Mouse (Mus musculus): ENCODE measurements around the gene Ppp1r18. TPM values are rescaled to one million over a fixed set of nuclear protein-coding genes. Genes with fewer than 3 reads are reported as not detected.
A peak's percentile ranks its signal among the peaks of the same experiment; 100 is the strongest.

Ppp1r18 gene
- polyA plus RNA-seq, 1 experiment from 2014 or later = 19.1 TPM

DNA sequence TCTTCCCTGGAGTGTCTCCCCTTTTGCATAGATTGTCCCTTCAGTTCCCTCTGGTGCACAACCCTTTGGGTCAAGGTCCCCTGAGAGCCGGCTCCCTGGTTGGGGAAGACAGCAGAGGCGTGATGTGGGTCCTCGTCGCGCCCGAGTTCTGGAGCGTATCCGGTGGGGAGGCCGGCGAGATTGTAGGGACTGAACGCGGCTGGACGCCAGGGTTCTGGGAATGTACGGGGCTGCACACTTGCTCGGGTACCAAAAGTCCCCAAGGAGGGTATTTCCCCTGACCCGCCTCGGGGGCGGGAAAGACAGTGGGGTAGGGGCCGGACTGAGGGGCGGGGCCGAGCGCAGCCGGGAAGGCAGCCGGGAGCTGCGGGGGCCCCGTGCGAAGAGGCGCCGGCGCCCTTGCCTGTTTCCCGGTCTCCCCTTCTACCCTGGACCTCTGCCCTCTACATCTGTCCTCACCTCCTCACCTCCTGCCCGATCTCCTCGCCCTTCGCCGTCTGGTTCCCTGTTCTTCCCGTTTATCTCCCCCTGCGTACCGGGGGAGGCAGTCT lies 963 bp downstream of the Ppp1r18 start:
- H3K9ac ChIP-seq (ENCODE audit: low read depth, low read length) = peak overlapping the region; percentile 60
- H3K4me1 ChIP-seq (ENCODE audit: control insufficient read depth, insufficient read depth, low read length) = peaks cover 41% of the 10 kb centered on the region
- H3K27ac ChIP-seq (ENCODE audit: low read depth, low read length) = peak overlapping the region; percentile 91
- H3K27me3 ChIP-seq (ENCODE audit: control insufficient read depth, insufficient read depth, low read length) = no peaks in the 10 kb centered on the region
- H3K4me2 ChIP-seq (replicated peaks; ENCODE audit: low read depth, low read length) = peak overlapping the region; percentile 58
- peak; percentile 50 for ATAC-seq (ENCODE audit: low FRiP score, low TSS enrichment)
- H3K9me3 ChIP-seq (ENCODE audit: control insufficient read depth, low read length) = no peaks in the 10 kb centered on the region
- H3K4me3 ChIP-seq (ENCODE audit: low read length) = peak overlapping the region; percentile 54
- H3K36me3 ChIP-seq (ENCODE audit: control insufficient read depth, insufficient read depth, low read length) = 0 out of 2 replicates have a peak, but pooled peaks cover 3% of the 10 kb centered on the region
- under 1% methylated on average over 35 of the region's 38 CpGs for WGBS

DNA sequence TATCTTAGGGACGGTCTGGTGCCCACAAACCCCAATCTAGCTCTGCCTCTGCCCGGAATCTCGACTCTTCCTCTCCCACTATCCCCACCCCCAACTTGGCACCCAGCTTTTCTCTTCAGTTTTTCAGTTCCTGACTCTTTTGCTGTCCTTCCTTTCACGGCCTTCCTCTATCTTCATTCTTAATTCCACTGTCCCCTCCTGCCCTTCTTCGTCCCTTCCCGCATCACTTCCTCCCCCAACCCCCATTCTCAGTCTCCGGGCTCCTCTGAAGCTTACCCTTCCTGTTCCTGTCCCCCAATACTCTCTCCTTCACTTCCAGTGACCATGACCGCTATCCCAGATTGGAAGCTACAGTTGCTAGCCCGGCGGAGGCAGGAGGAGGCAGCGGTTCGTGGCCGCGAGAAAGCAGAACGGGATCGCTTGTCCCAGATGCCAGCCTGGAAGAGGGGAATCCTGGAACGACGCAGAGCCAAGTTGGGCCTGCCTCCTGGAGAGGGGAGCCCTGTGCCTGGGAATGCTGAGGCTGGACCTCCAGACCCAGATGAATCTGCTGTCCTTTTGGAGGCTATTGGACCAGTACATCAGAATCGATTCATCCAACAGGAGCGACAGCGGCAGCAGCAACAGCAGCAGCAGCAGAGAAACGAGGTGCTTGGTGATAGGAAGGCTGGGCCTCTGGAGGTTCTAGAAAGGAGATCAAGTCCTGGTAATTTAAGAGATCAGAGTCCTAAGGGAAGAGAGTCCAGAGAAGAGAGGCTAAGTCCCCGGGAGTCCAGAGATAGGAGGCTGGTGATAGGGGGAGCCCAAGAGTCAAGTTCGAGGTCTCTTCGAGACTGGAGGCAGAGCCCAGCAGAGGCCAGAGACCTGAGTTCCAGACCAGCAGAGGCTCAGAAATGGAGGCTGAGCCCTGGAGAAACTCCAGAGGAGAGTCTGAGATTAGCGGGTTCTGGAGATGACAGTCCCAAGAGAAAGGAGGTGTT lies 1.8 kb downstream of the Ppp1r18 start:
- H3K9me3 ChIP-seq (ENCODE audit: control insufficient read depth, low read length) = no peaks in the 10 kb centered on the region
- H3K27me3 ChIP-seq (ENCODE audit: control insufficient read depth, insufficient read depth, low read length) = no peaks in the 10 kb centered on the region
- H3K4me1 ChIP-seq (ENCODE audit: control insufficient read depth, insufficient read depth, low read length) = peaks cover 41% of the 10 kb centered on the region
- ATAC-seq (ENCODE audit: low FRiP score, low TSS enrichment) = no peak
- WGBS = 11% methylated on average over 26 of the region's 26 CpGs
- peak overlapping the region; percentile 54 for H3K4me3 ChIP-seq (ENCODE audit: low read length)
- peak overlapping the region; percentile 91 for H3K27ac ChIP-seq (ENCODE audit: low read depth, low read length)
- H3K9ac ChIP-seq (ENCODE audit: low read depth, low read length) = peak overlapping the region; percentile 60
- peak overlapping the region; percentile 58 for H3K4me2 ChIP-seq (replicated peaks; ENCODE audit: low read depth, low read length)
- 0 out of 2 replicates have a peak, but pooled peaks cover 3% of the 10 kb centered on the region for H3K36me3 ChIP-seq (ENCODE audit: control insufficient read depth, insufficient read depth, low read length)

DNA sequence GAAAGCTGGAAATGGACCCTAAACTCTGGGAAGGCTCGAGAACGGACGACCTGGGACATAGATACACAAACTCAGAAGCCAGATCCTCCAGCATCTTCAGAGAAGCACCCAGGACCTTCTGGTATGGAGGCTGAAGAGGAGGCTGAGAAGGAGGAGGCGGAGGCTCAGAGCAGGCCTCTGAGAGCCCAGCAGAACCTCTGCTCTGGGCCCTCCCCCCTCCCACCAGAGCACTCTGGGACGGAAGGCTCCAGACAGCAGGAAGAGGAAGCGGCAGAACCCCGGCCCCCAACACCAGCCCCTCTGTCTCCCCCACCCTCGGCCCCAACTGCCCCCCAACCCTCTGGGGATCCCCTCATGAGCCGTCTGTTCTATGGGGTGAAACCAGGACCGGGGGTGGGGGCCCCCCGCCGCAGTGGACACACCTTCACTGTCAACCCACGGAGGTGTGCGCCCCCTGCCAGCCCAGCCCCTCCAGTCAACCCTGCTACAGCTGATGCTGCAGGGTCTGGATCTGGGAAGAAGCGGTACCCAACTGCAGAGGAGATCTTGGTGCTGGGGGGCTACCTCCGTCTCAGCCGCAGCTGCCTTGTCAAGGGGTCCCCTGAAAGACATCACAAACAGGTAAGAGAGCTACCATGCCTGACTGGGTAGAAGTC lies 2.9 kb downstream of the Ppp1r18 start:
- Histone ChIP-seq H3K4me1 (ENCODE audit: control insufficient read depth, insufficient read depth, low read length) (peaks cover 41% of the 10 kb centered on the region), H3K9me3 (ENCODE audit: control insufficient read depth, low read length) (no peaks in the 10 kb centered on the region), H3K27me3 (ENCODE audit: control insufficient read depth, insufficient read depth, low read length) (no peaks in the 10 kb centered on the region), H3K27ac (ENCODE audit: low read depth, low read length) (peak overlapping the region; percentile 91; the same call in 1 of the 2 replicates), H3K4me2 (replicated peaks; ENCODE audit: low read depth, low read length) (peak overlapping the region; percentile 58), H3K9ac (ENCODE audit: low read depth, low read length) (peak overlapping the region; percentile 60), H3K4me3 (ENCODE audit: low read length) (peak overlapping the region; percentile 54), H3K36me3 (ENCODE audit: control insufficient read depth, insufficient read depth, low read length) (peaks cover 9% of the 10 kb centered on the region; the same call in 1 of the 2 replicates)
- ATAC-seq (ENCODE audit: low FRiP score, low TSS enrichment) = no peak
- 24% methylated on average over 14 of the region's 17 CpGs for WGBS

DNA sequence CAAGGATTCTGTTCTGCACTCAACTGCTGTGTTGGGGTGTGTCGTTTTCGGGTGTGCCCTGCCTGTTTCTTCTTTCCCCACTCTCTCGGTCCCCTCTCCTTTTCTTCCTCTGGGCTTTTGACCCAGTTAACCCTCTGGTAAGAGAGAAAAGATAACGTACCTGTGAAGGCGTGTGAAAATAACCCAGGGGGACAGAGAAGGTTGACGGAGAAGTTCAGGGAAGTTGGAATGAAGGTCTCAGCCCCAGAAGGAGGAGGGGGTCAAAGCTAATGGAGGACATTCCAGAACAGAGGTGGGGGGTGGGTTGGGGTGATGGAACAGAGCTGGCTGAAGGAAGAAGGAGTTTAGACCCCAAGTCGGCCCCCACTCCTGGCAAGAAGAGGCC lies 3.6 kb downstream of the Ppp1r18 start:
- Histone ChIP-seq H3K9ac (ENCODE audit: low read depth, low read length) (peak overlapping the region; percentile 60), H3K4me3 (ENCODE audit: low read length) (peak overlapping the region; percentile 54), H3K36me3 (ENCODE audit: control insufficient read depth, insufficient read depth, low read length) (peaks cover 10% of the 10 kb centered on the region; the same call in 1 of the 2 replicates), H3K9me3 (ENCODE audit: control insufficient read depth, low read length) (no peaks in the 10 kb centered on the region), H3K27ac (ENCODE audit: low read depth, low read length) (peak overlapping the region; percentile 74; the same call in 1 of the 2 replicates), H3K4me2 (replicated peaks; ENCODE audit: low read depth, low read length) (peak overlapping the region; percentile 58), H3K27me3 (ENCODE audit: control insufficient read depth, insufficient read depth, low read length) (no peaks in the 10 kb centered on the region), H3K4me1 (ENCODE audit: control insufficient read depth, insufficient read depth, low read length) (peaks cover 41% of the 10 kb centered on the region)
- ATAC-seq (ENCODE audit: low FRiP score, low TSS enrichment) = no peak
- 5% methylated on average over 7 of the region's 7 CpGs for WGBS

DNA sequence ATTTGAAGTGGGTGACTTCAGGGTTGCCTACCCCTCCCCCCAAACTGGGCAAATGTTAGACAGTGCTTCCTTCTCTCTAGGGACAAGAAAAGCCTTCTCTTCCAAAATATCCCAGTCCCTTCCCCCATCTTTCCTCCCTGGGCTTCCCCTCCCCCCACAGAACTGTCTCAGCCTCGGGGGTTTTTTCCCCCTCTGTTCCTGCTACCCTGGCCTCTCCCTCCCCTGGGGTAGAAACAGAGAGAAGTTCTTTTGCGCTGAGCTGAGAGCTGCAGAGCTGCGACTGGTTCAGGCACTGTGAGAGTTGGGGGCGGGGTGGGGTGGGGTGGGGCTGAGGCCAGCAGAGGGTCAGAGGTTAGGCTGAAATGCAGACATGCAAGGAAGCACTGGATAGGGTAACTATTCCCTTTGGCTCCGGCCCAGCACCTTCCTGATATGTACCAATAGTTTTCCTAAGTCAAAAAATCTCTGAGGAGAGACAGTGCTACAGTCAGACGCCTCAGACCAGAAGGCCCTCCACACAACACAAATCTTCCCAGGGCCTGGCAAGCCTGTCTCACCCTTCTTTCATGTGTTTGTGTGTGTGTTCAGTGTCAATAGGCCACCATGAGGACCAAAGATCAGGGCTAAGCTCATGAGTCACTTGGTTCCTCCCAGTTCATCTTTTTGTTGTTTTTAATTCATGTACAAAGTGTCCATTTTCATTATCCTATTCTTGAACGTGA lies 4.1 kb downstream of the Ppp1r18 start:
- Histone ChIP-seq H3K4me1 (ENCODE audit: control insufficient read depth, insufficient read depth, low read length) (peaks cover 39% of the 10 kb centered on the region), H3K36me3 (ENCODE audit: control insufficient read depth, insufficient read depth, low read length) (peaks cover 14% of the 10 kb centered on the region; the same call in 1 of the 2 replicates), H3K9me3 (ENCODE audit: control insufficient read depth, low read length) (no peaks in the 10 kb centered on the region), H3K4me3 (ENCODE audit: low read length) (peak overlapping the region; percentile 54), H3K9ac (ENCODE audit: low read depth, low read length) (peak overlapping the region; percentile 60), H3K27ac (ENCODE audit: low read depth, low read length) (peak overlapping the region; percentile 74), H3K4me2 (replicated peaks; ENCODE audit: low read depth, low read length) (peak overlapping the region; percentile 58), H3K27me3 (ENCODE audit: control insufficient read depth, insufficient read depth, low read length) (no peaks in the 10 kb centered on the region)
- ATAC-seq (ENCODE audit: low FRiP score, low TSS enrichment) = no peak
- 1% methylated on average over 7 of the region's 7 CpGs for WGBS

DNA sequence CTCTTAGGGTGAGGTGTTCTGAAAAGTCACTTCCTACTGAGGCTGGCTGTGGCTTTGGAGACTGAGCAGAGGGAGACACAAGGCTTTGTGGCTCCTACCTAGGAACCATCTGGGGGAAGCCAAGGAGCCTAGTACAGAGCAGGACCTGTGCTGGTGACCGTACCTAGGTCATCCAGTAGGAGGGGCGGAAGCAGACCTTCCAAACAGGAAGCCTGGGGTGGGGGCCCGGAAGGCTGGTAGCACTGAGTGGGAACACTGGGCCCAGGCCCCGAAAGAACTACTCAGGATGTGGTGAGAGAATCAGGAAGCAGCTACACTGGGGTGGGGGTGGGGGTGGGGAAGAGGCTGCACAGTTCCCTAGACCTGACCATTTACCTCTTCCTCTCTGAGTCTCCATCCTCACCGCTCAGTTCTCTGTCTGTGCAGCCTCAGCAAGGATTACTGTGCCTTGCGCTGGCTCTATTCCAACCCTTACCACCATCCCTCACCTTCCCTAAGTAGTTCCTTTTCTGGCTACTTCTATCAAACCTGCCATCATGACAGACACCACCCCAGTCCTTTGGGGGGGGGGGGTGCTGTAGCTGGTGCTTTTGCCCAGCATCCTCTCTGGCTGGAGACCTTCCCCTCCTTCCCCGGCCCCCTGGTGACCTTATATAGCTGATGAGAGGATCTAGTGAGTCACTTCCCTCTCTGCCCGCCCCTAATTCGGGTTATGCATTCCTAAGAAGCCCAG lies 4.9 kb downstream of the Ppp1r18 start:
- Histone ChIP-seq H3K4me3 (ENCODE audit: low read length) (peak overlapping the region; percentile 54), H3K9me3 (ENCODE audit: control insufficient read depth, low read length) (no peaks in the 10 kb centered on the region), H3K9ac (ENCODE audit: low read depth, low read length) (0 out of 2 replicates have a peak overlapping the region, but pooled peaks have one; percentile 8), H3K4me2 (replicated peaks; ENCODE audit: low read depth, low read length) (peak overlapping the region; percentile 58), H3K27me3 (ENCODE audit: control insufficient read depth, insufficient read depth, low read length) (no peaks in the 10 kb centered on the region), H3K27ac (ENCODE audit: low read depth, low read length) (peak overlapping the region; percentile 74; the same call in 1 of the 2 replicates), H3K36me3 (ENCODE audit: control insufficient read depth, insufficient read depth, low read length) (peaks cover 23% of the 10 kb centered on the region; the same call in 1 of the 2 replicates), H3K4me1 (ENCODE audit: control insufficient read depth, insufficient read depth, low read length) (peaks cover 33% of the 10 kb centered on the region)
- 57% methylated on average over 9 of the region's 9 CpGs for WGBS
- ATAC-seq (ENCODE audit: low FRiP score, low TSS enrichment) = no peak

DNA sequence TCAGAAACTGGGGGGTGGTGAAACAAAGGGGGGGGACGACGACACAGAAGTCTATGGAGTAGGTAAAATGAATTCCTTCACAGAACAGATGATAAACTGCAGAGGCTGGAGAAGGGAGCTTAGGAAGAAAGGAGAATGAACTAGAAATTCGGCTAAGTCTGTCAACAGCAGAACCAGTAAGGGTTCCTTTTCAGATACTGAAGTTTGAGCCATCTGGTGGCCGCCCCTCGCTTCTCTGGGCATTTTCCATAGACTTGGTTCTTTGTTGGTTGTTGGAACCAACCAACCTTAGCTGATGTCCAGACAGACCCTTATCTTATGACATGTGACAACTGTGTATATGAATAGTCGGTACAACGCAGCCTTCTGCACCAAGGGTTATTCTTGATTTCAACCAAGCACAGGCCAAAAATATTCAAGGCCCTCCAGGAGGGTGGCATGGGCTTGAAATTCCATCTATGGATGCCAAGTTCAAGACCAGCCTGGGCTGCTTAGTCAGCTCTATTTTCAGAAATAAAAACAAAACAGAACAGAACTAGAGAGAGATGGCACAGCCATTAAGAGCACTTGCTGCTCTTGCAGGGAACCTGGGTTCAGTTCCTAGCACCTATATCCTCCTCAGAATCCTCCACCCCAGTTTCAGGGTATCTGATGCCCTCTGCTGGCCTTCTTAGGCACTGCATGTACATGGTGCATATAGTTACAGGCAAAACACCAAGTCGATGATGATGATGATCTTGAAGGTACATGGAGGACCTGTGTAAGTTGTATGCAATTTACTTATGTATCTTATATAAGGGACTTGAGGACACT lies 5.7 kb downstream of the Ppp1r18 start:
- H3K9me3 ChIP-seq (ENCODE audit: control insufficient read depth, low read length) = no peaks in the 10 kb centered on the region
- H3K9ac ChIP-seq (ENCODE audit: low read depth, low read length) = 0 out of 2 replicates have a peak overlapping the region, but pooled peaks have one; percentile 8
- peaks cover 33% of the 10 kb centered on the region for H3K4me1 ChIP-seq (ENCODE audit: control insufficient read depth, insufficient read depth, low read length)
- WGBS = 78% methylated on average over 8 of the region's 8 CpGs
- peak overlapping the region; percentile 74; the same call in 1 of the 2 replicates for H3K27ac ChIP-seq (ENCODE audit: low read depth, low read length)
- no peaks in the 10 kb centered on the region for H3K27me3 ChIP-seq (ENCODE audit: control insufficient read depth, insufficient read depth, low read length)
- ATAC-seq (ENCODE audit: low FRiP score, low TSS enrichment) = no peak
- peaks cover 27% of the 10 kb centered on the region for H3K36me3 ChIP-seq (ENCODE audit: control insufficient read depth, insufficient read depth, low read length)
- H3K4me2 ChIP-seq (replicated peaks; ENCODE audit: low read depth, low read length) = peak overlapping the region; percentile 58; the same call in 1 of the 2 replicates
- peak overlapping the region; percentile 54; the same call in 1 of the 2 replicates for H3K4me3 ChIP-seq (ENCODE audit: low read length)

All from kidney, embryonic 14.5 days (tissue).